Mouse (Mus musculus) limb, embryonic 15.5 days (tissue): ENCODE results near the gene Lrit3. TPM values are rescaled to one million over a fixed set of nuclear protein-coding genes. Genes with fewer than 3 reads are reported as not detected.

ENCODE experiments used
- ATAC-seq: fragments of 200-750 bp; cut with Nextera tagmentation; 2 replicates; pipeline ENCODE4 v1.8.0; 2017; ENCODE audit warnings: low read depth, moderate TSS enrichment; ENCODE audit not compliant: insufficient number of reproducible peaks, low FRiP score, low TSS enrichment
- H3K27ac ChIP-seq: fragments of 300-500 bp; sonication (generic); 2 replicates; pipeline ENCODE4 v1.5.1; 2015; ENCODE audit warnings: moderate library complexity, mild to moderate bottlenecking, inconsistent platforms
- H3K27me3 ChIP-seq: fragments of 300-500 bp; sonication (generic); 2 replicates; pipeline ENCODE4 v1.6.1; 2015; ENCODE audit warnings: inconsistent platforms
- H3K36me3 ChIP-seq: fragments of 300-500 bp; sonication (generic); 2 replicates; pipeline ENCODE4 v1.6.1; 2015; ENCODE audit warnings: inconsistent platforms
- H3K4me1 ChIP-seq: fragments of 300-500 bp; sonication (generic); 2 replicates; pipeline ENCODE4 v1.6.1; 2015; ENCODE audit warnings: inconsistent platforms
- H3K4me2 ChIP-seq: fragments of 300-500 bp; sonication (generic); 2 replicates; pipeline ENCODE4 v1.6.1; 2015; ENCODE audit warnings: mild to moderate bottlenecking, inconsistent platforms
- H3K4me3 ChIP-seq: fragments of 300-500 bp; sonication (generic); 2 replicates; pipeline ENCODE4 v1.5.1; 2015; ENCODE audit warnings: mild to moderate bottlenecking, inconsistent platforms
- H3K9ac ChIP-seq: fragments of 300-500 bp; sonication (generic); 2 replicates; pipeline ENCODE4 v1.6.1; 2015; ENCODE audit warnings: inconsistent platforms
- H3K9me3 ChIP-seq: fragments of 300-500 bp; sonication (generic); 2 replicates; pipeline ENCODE4 v1.6.1; 2016; ENCODE audit warnings: inconsistent platforms
- WGBS: fragments of 180-500 bp; shearing (Covaris S2); methylation state at CpG from one replicate; pipeline ENCODE4 v1.1.7; 2015; 5-methylcytosine and 5-hydroxymethylcytosine counted together
- polyA plus RNA-seq: library from polyadenylated mRNA; unstranded; fragments of >200 nt; fragmentation: Nextera tagmentation; extraction: Ambion mirVana; gene quantifications from 2 replicates; pipeline ENCODE4 v1.2.1, GENCODE M21; 2015

Lrit3 gene
- polyA plus RNA-seq, result not detected in 2 replicates

DNA sequence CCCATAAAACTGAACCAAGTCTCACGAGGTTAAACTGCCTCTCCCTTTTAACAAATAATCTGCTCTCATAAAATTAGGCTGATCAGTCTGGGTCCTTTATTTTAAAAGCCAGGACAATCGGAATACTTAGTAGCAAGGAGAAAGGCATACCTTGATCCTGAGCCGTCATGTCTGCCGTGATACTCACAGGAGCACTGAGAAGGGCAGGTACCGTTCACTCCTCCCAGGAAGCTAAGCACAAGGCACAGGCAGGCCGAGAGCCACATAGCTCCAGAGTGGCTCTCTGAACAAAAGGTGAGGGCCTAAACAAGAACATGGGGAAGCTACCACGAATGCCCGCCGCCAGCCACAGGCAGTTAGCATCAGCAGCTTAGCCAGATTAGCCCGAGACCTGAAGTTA is at the start of gene Lrit3:
Lrit3 (minus strand) TSS at position 266 of the 400 bp plus-strand sequence.
- Histone ChIP-seq H3K4me2 (no peak within 1 kb of the TSS), H3K27me3 (no peaks in the 10 kb centered on the region), H3K9me3 (no peaks in the 10 kb centered on the region), H3K36me3 (no peaks in the 10 kb centered on the region), H3K4me1 (no peaks in the 10 kb centered on the region), H3K4me3 (no peak within 1 kb of the TSS), H3K27ac (no peak within 1 kb of the TSS), H3K9ac (no peak within 1 kb of the TSS)
- ATAC-seq, result no peak
- WGBS, result 76% methylated on average over 10 of the region's 10 CpGs

DNA sequence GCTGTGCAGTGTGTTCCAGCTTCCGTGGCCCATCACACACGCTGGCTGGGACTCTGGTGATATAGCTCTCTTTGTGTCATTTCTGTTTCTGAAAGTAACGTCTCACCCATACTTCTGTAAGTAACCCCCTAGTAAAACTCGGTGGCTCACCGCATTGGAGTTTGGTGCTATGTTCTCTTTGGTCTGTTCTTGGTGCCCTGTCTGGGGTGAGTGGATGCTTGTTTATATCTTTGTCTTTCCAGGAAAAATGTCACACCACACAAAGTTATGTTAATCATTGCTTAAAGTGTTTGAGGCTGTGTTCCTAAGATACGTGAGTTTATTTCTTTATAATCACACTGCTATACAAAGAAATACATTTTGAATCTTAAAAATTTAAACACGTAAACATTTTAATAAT is 43.0 kb upstream of the Lrit3 start:
- H3K36me3 ChIP-seq, result no peaks in the 10 kb centered on the region
- H3K4me3 ChIP-seq, result no peak overlapping the region
- no peak overlapping the region for H3K4me2 ChIP-seq
- no peak overlapping the region for H3K9ac ChIP-seq
- H3K9me3 ChIP-seq, result no peaks in the 10 kb centered on the region
- H3K4me1 ChIP-seq, result no peaks in the 10 kb centered on the region
- H3K27me3 ChIP-seq, result no peaks in the 10 kb centered on the region
- no peak for ATAC-seq
- WGBS, result 77% methylated on average over 7 of the region's 7 CpGs
- H3K27ac ChIP-seq, result no peak overlapping the region

DNA sequence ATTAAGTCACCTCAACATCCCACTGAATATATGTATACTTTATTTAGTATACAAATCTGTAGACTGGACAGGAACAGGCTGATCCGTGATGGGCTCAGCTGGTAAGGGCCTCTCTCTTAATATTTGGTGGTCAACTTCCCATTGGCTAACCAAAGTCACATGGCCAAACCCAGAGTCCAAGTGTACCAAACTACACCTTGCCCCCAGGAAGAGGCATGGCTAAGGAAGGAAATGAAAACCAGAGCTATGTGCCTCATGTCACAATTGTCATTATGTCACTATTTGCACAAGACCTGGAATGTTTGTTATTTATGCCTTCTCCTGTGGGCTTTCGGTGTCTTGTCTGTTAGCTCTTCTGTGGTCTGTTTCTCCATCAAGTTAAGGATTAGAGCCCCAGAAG is 42.0 kb upstream of the Lrit3 start:
- Histone ChIP-seq H3K27me3 (no peaks in the 10 kb centered on the region), H3K4me2 (no peak overlapping the region), H3K36me3 (no peaks in the 10 kb centered on the region), H3K9ac (no peak overlapping the region), H3K4me1 (no peaks in the 10 kb centered on the region), H3K9me3 (no peaks in the 10 kb centered on the region), H3K4me3 (no peak overlapping the region), H3K27ac (no peak overlapping the region)
- WGBS, result 78% methylated on average over 2 of the region's 2 CpGs
- no peak for ATAC-seq

- no peak overlapping the region for H3K4me2 ChIP-seq
- H3K9me3 ChIP-seq, result no peaks in the 10 kb centered on the region
- H3K27ac ChIP-seq, result no peak overlapping the region
- H3K36me3 ChIP-seq, result no peaks in the 10 kb centered on the region
- H3K9ac ChIP-seq, result no peak overlapping the region
- 36% methylated on average over 7 of the region's 7 CpGs for WGBS
- H3K4me1 ChIP-seq, result no peaks in the 10 kb centered on the region
- H3K4me3 ChIP-seq, result no peak overlapping the region
- ATAC-seq, result no peak
- H3K27me3 ChIP-seq, result no peaks in the 10 kb centered on the region; the same call in 1 of the 2 replicates
Observed at GRCm38 (mm10) chr3:129838017-129838416, 34.2 kb upstream of the Lrit3 start.

DNA sequence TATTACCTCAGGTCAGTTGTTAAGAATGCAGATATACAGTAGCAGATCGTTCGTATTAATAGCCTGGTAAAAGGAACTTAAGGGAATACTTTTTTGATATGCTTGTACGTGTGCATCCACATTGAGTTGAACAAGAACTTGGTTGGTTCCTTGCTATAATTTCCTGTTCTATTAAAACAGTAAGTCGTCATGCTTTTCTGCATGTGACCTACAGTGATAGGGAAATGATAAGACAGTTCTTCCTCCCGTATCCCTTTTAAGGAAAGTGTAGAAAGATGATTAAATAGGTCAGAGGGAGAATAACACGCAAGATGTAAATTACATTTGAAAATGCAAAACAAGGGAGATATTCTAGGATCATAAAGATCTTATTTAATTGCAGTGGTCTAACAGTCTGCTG is 33.1 kb upstream of the Lrit3 start:
- no peak for ATAC-seq
- H3K4me2 ChIP-seq, result no peak overlapping the region
- WGBS, result 68% methylated on average over 6 of the region's 6 CpGs

DNA sequence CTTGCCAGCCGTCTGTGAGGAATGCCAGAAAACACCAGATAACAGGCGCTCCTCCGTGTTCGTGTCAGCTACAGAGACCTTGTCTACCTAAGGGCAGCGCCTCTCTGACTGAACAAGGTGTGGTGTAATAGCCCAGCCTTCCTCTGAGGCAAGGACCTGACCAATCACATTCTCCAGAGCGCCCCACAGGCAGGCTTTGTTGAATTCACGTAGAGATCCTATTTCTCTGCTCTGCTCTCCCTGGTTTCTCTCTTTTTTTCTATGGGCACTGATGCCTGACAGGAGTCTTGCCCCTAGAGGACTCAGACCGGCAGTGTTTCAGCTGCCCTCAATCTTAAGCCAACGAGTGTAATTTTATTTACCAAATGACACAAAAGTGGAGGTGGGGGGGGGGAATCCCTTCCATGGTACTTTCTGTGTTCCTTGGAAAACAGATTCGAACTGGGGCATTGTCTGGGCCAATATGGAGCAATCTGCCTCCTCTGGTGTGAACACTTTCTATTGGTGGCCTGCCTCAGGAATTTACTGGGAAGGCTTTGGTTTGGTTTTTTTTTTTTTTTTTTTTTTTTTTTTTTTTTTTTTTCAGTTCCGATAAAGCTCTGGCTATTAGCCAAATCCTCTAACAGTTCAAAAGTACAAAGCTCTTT is 32.3 kb upstream of the Lrit3 start:
- Histone ChIP-seq H3K4me2 (no peak overlapping the region), H3K4me1 (no peaks in the 10 kb centered on the region), H3K9ac (no peak overlapping the region), H3K27me3 (no peaks in the 10 kb centered on the region; the same call in 1 of the 2 replicates), H3K36me3 (no peaks in the 10 kb centered on the region), H3K4me3 (no peak overlapping the region), H3K9me3 (no peaks in the 10 kb centered on the region), H3K27ac (no peak overlapping the region)
- WGBS, result 22% methylated on average over 11 of the region's 11 CpGs
- no peak for ATAC-seq

More for the DNA sequence above, 33.1 kb upstream of the Lrit3 start:
- H3K9me3 ChIP-seq, result no peaks in the 10 kb centered on the region
- no peaks in the 10 kb centered on the region; the same call in 1 of the 2 replicates for H3K27me3 ChIP-seq
- no peak overlapping the region for H3K27ac ChIP-seq
- H3K36me3 ChIP-seq, result no peaks in the 10 kb centered on the region
- H3K4me3 ChIP-seq, result no peak overlapping the region
- no peaks in the 10 kb centered on the region for H3K4me1 ChIP-seq
- H3K9ac ChIP-seq, result no peak overlapping the region

GRCm38 (mm10) chr3:129835388-129835934 is 31.6 kb upstream of the Lrit3 start, which contains the start of gene Cfi:
Gene Cfi, plus strand, starts transcription at chr3:129835884.
- no peak for ATAC-seq
- H3K9me3 ChIP-seq, result no peaks in the 10 kb centered on the region
- no peaks in the 10 kb centered on the region; the same call in 1 of the 2 replicates for H3K27me3 ChIP-seq
- WGBS, result 67% methylated on average over 6 of the region's 6 CpGs
- H3K4me3 ChIP-seq, result no peak within 1 kb of the TSS
- H3K36me3 ChIP-seq, result no peaks in the 10 kb centered on the region
- H3K27ac ChIP-seq, result no peak within 1 kb of the TSS
- H3K9ac ChIP-seq, result no peak within 1 kb of the TSS
- H3K4me1 ChIP-seq, result no peaks in the 10 kb centered on the region
- no peak within 1 kb of the TSS for H3K4me2 ChIP-seq

DNA sequence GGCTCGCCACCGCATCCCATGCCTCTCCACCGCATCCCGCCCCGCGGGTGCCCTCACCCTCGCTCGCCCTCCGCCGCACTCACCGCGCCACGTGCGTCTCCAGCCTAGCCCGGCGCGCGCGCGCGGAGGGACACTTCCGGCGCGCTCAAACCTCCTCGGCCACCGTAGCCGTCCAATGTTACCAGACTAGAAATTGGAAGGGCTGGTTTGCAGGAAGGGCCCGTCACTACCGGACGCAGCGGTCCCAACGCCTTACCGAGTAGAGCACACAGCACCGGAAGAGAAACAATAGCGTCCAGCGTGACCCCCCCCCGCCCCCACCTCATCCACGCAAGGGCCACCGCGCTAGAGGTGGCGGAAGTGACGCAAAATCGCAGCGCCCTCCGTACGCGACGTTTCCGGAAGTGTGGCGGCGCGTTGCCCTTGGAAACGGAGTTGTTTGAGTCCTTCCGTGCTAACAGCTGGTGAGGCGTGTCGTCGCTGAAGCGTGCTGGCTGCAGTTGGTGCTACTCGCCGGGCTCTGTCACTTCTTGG is 27.3 kb upstream of the Lrit3 start, which contains the start of gene Gar1:
Gar1 (minus strand) TSS at position 362 of the 534 bp plus-strand sequence.
- peak; percentile 93 for ATAC-seq
- Histone ChIP-seq H3K4me3 (peak within 1 kb of the TSS; percentile 99), H3K4me1 (peaks cover 8% of the 10 kb centered on the region), H3K9me3 (no peaks in the 10 kb centered on the region), H3K9ac (peak within 1 kb of the TSS; percentile 79), H3K27me3 (no peaks in the 10 kb centered on the region; the same call in 1 of the 2 replicates), H3K4me2 (peak within 1 kb of the TSS; percentile 75), H3K27ac (peak within 1 kb of the TSS; percentile 93), H3K36me3 (peaks cover 21% of the 10 kb centered on the region)
- WGBS, result under 1% methylated on average over 60 of the region's 60 CpGs

GRCm38 (mm10) chr3:129830626-129831025 is 26.8 kb upstream of the Lrit3 start:
- Histone ChIP-seq H3K4me2 (peak overlapping the region; percentile 75), H3K9ac (peak overlapping the region; percentile 79), H3K9me3 (no peaks in the 10 kb centered on the region), H3K27me3 (no peaks in the 10 kb centered on the region; the same call in 1 of the 2 replicates), H3K27ac (peak overlapping the region; percentile 93), H3K36me3 (peaks cover 24% of the 10 kb centered on the region), H3K4me3 (peak overlapping the region; percentile 99), H3K4me1 (peaks cover 8% of the 10 kb centered on the region)
- ATAC-seq, result no peak
- WGBS, result under 1% methylated on average over 45 of the region's 45 CpGs

DNA sequence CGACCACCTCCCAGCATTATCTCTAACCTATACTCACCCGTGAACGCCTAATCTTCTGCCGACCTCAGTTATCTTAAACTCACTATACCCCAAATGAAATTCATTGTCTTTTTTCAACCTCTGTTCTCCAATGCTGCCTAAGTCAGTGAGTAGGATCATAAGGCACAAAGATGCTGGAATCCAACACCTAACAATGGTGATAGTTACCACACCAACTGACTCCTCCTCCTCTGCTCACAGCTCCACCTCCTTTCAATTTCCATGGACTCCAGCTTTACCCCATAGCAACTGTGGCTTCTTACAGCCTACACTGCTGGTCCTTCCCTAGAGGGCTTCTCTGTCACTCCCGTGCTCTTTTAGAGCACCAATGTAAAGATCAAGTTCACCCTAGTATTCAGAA is 23.9 kb upstream of the Lrit3 start:
- no peak overlapping the region for H3K27ac ChIP-seq
- ATAC-seq, result no peak
- H3K4me1 ChIP-seq, result peaks cover 8% of the 10 kb centered on the region
- 96% methylated on average over 5 of the region's 5 CpGs for WGBS
- no peak overlapping the region for H3K9ac ChIP-seq
- H3K36me3 ChIP-seq, result peaks cover 42% of the 10 kb centered on the region
- H3K4me3 ChIP-seq, result no peak overlapping the region
- H3K9me3 ChIP-seq, result no peaks in the 10 kb centered on the region
- no peaks in the 10 kb centered on the region for H3K27me3 ChIP-seq
- H3K4me2 ChIP-seq, result no peak overlapping the region

DNA sequence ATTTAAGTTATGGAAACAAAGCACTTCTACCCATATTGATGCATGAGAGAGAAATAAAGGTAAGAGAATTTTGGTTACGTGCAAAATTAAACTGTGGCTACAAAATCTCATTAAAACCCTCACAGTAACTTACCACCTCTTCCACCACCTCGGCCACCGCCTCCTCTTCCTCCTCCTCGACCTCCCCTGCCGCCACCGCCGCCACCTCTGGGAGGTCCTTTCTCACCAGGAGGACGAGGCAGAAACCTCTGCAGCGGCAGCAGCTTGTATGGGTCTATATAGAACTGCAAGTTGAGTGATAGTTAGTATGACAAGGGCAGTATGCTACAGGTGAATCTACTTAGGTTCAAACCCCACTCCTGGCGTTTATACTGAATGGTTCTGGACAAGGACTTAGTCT is 22.9 kb upstream of the Lrit3 start:
- ATAC-seq, result no peak
- H3K4me3 ChIP-seq, result no peak overlapping the region
- H3K36me3 ChIP-seq, result peaks cover 42% of the 10 kb centered on the region

GRCm38 (mm10) chr3:129824891-129825290 is 21.1 kb upstream of the Lrit3 start:
- Histone ChIP-seq H3K27ac (no peak overlapping the region), H3K4me2 (no peak overlapping the region), H3K4me1 (peaks cover 6% of the 10 kb centered on the region), H3K36me3 (peaks cover 42% of the 10 kb centered on the region), H3K27me3 (no peaks in the 10 kb centered on the region), H3K9ac (no peak overlapping the region), H3K9me3 (no peaks in the 10 kb centered on the region), H3K4me3 (no peak overlapping the region)
- no peak for ATAC-seq
- 91% methylated on average over 10 of the region's 10 CpGs for WGBS

More for the DNA sequence above, 22.9 kb upstream of the Lrit3 start:
- H3K4me1 ChIP-seq, result peaks cover 8% of the 10 kb centered on the region
- no peak overlapping the region for H3K27ac ChIP-seq
- H3K9ac ChIP-seq, result no peak overlapping the region
- 92% methylated on average over 10 of the region's 10 CpGs for WGBS
- no peak overlapping the region for H3K4me2 ChIP-seq
- no peaks in the 10 kb centered on the region for H3K27me3 ChIP-seq
- H3K9me3 ChIP-seq, result no peaks in the 10 kb centered on the region
